Mouse (Mus musculus) adrenal gland, adult 2 months (tissue): ENCODE measurements around the gene Lrrc71. TPM values are rescaled to one million over a fixed set of nuclear protein-coding genes. Genes with fewer than 3 reads are reported as not detected.

Experiments used
- DNase-seq: peaks from one replicate; pipeline ENCODE4 v3.0.0; 2021
- long read RNA-seq: library from polyadenylated mRNA; stranded (forward); transcript quantifications from one replicate; pipeline ENCODE4 v2.0.0, GENCODE M21; 2021
- polyA plus RNA-seq: library from polyadenylated mRNA; depleted of rRNA; stranded (reverse); fragments of >200 nt; gene quantifications from 2 replicates; pipeline ENCODE4 v1.2.3, GENCODE M21; 2012; rRNA removed
- total RNA-seq, 2 experiments: library from RNA; stranded (reverse); gene quantifications; 2 replicates each; pipeline ENCODE4 v1.2.3; 2021

The Lrrc71 gene
- total RNA-seq: 1 to 10 TPM in 1 of 2 experiments, not detected in 1; 1.2 TPM
- 0.06 and 0.43 TPM in 2 replicates for polyA plus RNA-seq
- long read RNA-seq: 0 reads

DNA sequence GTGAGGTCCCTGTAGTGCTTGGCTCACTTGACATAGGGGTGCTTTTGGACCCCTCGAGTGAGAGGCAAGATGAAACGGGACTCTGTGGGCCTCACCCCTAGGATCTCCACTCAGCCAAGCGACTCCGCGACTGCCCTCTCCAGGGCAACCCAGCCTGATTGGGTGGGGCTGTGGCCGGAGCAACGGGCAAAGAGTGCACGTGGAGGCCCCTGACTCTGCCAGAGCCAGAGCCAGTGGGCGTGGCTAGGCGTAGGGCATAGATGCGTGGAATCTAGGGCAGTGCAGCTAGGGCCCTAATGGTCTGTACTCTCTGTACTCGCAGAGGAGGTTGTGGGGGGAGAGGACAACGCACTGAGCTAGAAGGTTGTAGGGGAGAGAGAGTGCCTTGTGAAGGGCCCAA lies at the start of gene Lrrc71:
Gene Lrrc71 (minus strand): TSS at position 195 of the 400 bp plus-strand sequence.
- DNase-seq: no peak

DNA sequence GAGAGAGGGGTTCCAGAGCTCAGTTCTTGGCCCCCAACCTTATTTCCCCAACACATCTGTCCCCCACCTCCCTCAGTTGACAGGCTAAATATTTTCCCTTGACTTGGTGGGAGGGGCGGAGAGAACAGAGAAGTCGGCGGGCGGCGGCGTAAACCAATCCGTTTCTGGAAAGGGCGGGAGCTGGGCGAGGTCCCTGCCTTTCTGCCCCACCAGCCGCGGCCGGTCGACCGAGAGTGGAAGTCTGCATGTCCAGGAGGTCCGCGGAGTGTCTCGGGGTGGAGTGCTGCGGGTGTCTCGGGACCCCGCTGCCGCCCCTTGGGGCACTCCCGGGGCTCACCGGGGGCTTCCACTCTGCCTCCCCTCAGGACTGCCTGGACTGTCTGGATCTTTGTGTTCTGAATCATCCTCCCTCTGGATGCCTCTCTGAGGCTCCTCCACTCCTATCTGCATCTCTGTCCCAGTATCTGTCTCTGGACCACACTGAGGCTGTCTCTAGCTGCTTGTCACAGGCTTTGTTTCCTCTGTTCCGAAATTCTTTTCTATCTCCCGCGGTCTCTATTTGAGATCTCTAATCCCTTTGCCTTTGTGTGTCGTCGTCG lies 48.4 kb upstream of the Lrrc71 start, which contains the start of gene Insrr:
Gene Insrr (plus strand): TSS at position 216 of the 599 bp plus-strand sequence.
- peak; percentile 40 for DNase-seq

DNA sequence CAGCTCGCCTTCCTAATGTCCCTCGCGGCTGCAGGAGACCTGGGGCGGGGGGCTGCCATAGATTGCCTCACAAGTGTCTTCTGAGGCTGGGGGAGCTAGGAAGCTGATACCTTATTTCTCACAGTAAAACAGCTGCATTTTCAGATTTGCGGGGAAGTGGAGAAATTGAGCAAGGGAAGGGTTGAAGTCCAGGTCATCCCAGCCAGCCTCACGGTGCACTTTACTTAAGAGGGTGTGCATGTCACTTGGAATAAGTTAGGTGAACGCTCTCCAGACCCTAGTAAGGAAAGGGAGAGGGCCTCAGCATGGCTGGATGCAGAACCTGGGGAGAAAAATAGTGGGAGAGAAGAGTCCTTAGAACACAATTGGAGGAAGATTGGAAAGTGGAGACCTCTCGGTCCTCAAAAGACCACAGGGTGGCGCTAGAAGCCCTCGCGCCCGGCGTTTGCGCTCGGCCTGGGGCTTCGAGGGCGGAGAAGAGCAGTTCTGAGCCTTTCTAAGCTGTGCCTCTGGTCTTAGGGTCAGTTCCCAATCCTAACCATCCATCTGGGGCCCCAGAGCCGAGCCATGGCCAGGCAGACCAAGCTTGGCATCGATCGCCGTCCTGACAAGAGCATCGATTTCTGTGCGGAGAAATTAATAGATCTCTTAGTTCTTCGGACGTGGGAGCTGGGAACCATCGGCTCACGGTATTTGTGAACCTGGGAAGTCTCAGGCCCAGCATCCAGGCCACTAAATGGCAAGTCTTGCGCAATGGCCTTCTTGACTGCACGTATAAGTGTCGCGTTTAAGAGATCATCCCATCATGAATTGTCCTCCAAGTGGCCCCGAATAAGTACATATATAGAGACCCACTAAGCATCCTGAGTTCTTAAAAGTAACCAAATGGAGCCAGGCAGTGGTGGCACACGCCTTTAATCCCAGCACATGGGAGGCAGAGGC lies 47.2 kb upstream of the Lrrc71 start:
- peak; percentile 59 for DNase-seq

DNA sequence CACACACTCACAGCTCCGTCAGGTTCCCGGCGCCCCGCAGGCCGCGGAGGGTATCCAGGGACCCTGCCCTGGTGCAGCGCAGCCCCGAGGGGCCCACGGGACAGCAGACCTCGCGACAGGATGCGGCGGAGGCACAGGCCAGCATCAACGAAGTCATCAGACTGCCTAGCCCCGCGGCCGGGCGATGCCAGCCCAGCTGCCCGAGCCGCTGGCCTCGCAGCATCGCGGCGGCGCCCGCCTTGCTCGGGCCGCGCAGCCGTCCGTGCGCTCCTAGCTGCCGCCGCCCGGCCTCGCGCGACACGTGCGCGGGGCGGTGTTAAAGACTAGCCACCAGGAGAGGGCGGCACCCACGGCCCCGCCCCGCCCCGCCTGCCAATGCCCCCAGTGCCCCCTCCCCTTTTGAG lies 46.5 kb upstream of the Lrrc71 start, which contains the start of gene Ntrk1:
Gene Ntrk1 (minus strand): TSS at position 241 of the 404 bp plus-strand sequence.
- peak; percentile 30 for DNase-seq

DNA sequence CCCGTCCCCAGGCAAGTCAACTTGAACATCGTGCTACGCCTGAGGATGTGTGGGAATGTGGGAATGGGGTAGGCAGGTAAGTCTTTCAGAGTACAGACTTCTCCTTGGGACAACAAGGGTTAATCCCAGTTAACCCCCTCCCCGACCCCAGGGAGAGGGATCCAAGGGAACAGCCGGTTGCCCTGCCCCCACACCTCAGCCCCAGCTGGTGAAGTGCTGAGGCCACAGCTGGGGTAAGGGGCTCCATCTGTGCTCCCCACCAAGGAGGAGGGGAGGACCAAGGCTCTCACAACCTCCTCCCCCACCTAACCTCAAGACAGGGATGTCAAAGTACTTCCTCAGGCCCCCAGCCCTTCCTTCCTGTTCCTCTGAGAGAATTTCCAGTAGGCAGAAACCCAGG lies 41.3 kb upstream of the Lrrc71 start:
- no peak for DNase-seq

DNA sequence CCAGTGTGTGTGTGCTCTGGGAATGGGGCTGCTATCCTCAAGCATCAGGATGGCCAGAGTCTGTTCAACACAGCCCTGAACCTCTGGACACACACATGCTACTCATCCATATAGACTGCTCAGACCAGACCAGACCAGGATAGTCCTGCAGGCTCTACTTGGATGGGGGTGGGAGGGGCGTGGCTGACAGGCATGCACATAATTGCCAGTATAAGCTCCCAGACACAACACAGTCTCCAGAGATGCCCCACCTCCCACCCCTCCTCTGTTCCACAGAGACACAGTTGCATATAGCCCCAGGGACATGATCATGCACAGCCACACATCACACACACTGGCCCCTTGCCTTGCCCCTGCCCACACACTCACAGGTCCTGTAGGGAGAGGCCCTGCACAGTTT lies 40.8 kb upstream of the Lrrc71 start:
- DNase-seq: no peak

DNA sequence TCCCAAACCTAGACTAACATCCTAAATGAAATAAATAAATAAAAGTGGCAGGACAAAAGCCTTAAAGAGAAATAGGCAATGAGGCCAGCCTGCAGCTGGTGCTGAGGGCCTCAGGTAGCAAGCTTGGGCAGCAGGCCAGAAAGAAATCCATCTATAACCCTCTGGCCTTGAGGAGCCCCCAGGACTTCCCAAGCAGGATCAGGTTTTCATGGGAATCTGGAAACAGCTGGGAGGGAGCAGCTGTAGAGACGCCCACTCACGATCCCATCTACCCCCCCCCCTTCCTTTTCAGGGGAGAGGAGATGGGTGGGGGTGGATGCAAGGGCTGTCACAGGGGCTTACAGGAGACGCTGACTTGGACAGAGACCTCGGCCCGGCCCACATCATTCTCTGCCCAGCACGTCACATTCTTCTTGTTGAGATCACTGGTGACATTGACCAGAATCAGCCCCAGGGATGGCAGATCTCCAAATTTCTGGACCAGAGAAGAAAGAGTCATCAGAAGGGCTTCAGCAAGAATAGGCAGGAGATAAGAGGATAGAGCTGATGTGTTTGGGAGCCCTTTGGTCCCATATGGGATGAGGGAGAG lies 37.3 kb upstream of the Lrrc71 start:
- peak; percentile 55 for DNase-seq

DNA sequence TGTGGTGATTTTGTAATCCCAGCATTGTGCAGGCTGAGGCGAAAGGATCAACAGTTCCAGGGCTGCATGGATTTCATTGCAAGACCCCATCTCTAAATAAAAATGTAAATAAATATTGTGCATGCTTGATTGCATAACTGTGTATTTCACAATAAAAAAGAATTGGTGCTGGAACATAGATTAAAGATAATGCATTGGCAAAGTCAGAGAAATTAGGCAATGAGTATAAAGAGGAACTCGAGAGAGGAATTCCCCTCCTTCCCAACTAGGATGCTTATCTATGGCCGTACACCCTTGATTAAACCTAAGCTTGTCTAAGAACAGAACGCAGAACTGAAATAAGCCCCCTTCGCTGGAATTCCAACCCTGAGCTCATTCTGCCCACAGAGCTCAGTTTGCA lies 36.7 kb upstream of the Lrrc71 start:
- no peak for DNase-seq

DNA sequence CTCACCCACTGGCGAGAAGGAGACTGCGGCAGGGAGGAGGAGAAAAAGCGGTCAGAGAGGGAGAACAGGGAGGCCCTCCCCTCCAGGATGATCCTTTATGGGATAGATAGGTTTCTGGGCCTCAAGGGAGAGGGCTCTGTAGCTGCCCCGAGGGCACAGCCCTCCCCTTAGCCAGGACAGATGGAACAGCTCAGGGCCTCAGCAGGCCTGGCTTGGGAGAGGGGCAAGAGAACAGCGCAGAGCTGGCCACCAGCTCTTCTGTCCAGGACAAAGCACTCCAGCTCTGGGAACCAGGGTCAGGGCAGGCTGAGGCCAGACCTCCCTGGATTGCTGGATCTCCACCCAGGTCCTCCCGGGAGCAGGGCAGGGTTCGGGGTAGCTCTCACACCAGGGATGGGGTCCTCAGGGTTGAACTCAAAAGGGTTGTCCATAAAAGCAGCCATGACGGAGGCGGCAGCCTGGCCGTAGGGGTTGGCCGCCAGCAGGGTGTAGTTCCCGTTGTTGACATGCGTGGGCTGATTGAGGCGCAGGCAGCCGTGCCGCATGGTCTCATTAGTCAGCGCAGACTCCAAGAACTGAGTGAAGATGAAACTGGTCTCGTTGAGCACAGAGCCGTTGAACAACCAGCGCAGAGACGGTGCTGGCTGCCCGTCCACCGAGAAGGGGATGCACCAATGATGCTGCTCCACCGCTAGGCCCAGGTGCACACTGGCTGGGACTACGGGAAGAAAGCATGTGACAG lies 35.0 kb upstream of the Lrrc71 start:
- no peak for DNase-seq

DNA sequence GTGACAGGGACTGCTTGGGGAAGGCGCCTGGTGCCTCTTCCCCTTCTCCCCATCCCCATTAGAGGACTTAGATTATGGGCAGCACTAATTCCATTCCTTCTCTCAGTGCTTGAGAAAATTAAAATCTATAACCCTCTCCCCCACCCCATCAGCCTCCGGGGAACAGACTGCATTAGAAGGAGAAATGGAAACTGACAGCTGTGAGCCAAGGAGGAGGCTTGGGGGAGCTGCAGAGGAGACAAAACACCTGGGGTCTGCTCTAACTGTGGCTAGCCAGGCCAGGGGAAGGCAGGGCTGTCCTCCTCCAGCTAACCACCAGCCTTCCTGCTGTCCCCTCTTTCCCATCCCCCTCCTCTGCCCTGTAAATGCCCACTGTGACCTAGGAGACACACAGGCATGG lies 30.7 kb upstream of the Lrrc71 start:
- no peak for DNase-seq

DNA sequence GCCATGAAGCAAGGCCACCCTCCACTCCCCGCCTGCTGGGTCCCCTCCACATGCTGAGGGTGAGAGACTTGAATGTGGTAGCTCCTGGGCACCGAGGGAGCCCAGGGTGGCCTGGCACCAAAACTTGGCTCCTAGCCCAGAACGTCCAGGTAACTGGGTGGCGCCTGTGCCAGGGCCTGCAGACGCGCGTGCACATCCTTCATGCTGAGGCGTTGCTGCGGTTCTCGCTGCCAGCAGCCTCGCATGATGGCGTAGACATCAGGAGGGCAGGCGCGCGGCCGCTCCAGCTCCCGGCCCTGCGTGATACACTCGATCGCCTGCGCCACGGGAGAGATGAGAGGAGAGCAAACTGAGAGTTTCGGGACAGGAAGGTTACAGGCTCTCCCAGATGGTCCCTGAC lies 29.9 kb upstream of the Lrrc71 start:
- DNase-seq: no peak

DNA sequence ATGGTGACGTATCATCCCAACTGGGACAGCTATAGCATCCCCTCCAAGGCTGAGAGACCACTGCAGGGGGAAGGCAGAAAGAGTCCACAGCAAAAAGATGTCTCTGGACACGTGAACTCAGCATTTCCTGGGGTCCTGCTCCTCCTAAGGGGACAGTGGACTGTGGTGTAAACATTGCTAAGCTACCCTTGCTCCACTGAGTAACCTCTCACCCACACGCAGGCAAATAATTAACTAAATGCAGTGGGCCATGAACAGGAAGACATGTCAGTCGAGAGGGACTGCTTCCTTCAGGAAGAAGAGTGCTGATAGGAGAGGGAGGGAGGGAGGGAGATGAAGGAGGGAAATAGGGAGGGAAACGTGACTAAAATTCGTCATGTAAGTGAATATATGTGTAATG lies 22.7 kb upstream of the Lrrc71 start:
- DNase-seq: no peak

DNA sequence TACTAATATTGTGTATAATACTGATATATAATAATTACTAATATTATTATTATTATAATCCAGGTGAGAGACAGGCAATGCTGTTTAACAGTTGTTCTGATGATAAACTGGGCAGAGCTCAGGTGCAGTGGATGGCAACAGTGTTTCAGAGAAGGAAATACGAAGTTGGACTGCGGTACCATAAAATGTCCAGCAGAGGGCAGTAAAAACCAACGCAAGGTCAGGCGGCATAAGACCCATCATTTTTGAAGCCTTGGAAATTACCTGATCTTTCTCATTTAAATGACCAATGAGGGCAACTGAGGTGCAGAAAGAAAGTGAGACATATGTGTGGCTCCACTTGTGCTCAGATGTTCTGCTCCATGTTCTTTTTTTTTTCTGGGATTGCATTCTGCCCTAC lies 21.9 kb upstream of the Lrrc71 start:
- no peak for DNase-seq

DNA sequence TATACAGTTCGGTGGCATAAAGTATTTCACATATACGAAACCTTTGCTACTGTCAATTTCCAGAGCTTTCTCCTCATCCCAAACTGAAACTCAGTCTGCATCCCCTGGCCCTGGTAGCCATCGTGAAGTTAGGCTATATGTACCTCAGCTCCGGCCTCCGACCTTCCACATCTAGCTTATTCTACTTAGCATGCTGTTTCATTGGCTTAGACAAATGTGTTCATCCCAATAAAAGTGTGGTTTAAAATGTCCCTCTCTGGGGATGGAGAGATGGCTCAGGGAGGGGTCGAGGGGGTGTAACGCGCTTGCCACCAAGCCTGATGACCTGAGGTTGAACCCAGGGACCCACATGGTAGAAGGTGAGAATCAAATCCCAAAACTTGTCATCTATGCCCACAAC lies 21.1 kb upstream of the Lrrc71 start:
- no peak for DNase-seq

DNA sequence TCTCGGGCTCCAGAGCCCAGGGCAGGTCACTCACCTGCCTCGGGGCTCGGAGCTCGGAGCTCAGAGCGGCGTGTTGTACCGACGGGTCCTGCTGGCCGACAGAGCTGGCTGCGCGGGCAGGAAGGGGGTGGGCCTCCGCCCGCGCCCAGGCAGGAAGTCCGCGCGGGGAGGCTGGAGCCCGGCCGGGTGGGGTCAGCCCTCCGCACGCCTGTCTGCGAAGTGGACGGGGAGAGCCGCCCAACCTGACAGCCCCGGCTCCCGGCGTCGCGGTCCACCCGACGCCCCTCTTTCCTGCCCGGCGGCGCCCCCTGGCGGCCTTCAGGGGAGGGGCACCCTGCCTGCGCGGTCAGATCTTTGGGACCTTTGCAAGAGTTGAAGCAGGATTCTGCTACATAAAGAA lies 20.4 kb upstream of the Lrrc71 start:
- peak; percentile 87 for DNase-seq

DNA sequence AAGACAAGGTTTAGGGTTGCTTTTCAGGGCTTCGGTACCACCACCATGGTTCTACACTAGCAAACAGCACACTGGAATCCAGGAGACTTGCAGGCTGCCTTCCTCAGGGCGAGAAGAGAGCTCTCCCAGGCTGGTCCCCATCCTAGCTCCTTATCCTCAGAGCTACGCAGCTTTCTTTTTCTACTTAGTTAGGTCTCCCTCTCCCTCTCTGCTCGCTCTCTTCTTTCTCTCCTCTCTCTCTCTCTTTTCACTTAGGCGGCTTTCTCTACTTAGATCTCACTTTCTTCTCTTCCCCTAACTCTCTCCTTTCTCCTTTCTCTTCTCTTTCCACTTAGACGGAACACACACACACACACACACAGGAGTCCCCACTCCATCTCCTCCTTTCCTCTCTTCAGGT lies 20.0 kb upstream of the Lrrc71 start:
- no peak for DNase-seq

DNA sequence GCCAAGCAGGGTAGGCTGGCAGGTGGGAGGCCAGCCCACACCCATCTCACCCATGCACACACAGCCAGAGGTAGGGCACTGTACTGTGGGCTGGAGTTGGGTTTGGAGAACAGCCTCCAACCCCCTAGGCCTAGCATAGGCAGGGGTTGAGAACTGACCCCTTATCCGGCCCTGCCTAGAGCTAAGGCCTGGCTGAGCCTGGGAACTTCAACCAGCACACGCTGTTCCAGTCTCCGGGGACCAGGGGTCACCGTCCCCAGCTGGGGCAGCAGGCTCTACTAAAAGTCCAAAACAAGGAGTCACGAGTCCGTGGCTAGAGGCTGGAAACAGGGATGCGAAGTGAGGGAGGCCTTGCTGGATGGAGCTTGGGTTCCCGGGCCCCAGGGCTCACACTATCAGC lies 19.3 kb upstream of the Lrrc71 start:
- no peak for DNase-seq

DNA sequence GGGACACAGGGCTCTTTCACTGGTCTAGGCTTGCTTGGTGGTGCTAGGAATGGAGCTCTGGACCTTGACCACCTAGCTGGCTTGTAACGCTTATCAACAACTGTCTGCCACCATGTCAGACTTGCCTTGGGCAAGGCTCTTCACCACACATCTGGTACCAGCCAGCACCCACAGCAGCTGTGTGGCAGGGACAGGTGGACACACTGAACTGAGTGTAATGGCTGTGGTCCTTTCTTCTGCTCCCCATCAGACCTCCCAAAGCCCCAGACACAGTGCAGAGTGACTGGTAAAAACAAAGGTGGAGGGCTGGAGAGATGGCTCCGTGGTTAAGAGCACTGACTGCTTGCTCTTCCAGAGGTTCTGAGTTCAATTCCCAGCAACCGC lies 17.9 kb upstream of the Lrrc71 start:
- no peak for DNase-seq

DNA sequence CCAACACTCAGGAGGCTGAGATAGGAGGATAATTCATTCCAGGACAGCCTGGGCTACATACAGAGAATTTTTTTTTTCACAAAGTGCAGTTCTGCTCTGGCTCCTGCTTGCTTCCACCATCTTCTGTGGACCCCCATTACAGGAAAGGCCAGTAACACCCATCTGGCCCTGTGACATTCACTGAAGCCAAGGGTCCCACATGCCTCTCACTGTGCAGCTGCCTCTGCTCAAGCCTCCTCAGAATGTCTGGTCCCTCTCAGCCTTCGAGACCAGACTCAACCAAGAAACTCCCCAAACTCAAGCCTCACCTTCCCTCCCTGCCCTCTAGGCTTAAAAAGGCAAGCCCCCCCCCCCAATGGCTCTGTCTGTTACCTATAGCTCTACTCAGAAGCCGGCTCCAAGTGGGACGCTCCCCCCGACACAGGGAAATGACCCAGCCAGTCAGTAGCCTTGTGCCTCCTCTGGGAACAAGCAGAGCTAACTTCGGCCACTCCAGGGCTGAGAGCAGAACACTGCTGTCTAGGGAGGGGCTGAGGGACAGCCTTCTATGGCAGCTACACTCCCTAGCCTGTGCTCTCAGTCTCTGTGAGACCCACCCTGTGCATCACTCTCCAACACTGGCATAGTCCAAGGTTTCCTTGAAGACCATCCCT lies 17.3 kb upstream of the Lrrc71 start:
- no peak for DNase-seq

DNA sequence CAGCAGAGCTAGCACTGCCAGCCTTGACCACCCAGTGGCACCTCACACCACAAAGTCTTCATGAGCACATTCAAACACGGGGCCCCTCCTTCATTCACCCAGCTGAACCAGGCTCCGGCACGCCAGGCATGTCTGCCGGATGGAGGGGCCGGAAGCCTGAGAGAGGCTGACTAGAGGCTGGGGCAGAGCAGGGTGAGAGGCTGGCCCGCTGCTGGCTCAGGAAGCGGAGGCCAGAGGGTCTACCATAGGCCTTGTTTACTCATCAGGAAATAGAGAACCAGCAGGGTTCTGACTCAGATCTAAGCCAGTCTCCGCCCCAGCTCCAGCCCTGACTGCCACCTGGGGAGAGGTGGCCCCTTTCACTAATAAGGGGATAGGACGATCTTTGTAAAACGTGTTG lies 16.7 kb upstream of the Lrrc71 start:
- peak; percentile 68 for DNase-seq

DNA sequence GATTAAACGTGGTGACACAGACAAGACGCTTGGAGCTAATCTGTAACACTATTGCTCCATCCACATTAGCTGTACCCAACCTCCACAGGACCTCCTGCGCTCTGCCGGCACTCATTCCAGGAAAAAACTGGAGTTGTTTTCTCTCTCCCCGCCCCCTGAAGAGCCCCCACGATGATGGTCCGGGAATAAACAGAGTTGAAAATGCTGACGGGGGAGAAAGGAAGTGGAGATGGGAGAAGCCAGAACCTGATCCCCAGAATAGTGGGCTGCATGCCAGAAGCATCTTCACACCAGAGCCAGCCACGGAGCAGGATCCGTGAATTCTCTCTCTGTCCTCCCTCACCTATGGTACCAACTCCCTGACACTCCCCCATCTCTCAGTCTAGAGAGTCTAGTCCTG lies 16.1 kb upstream of the Lrrc71 start:
- no peak for DNase-seq
